Mouse (Mus musculus) megakaryocyte, adult 5-6 weeks (primary cell): ENCODE data around the gene Vars2. TPM values are rescaled to one million over a fixed set of nuclear protein-coding genes. Genes with fewer than 3 reads are reported as not detected.
A peak's percentile ranks its signal among the peaks of the same experiment; 100 is the strongest.

ENCODE experiments used
- ATAC-seq: 2 replicates; pipeline ENCODE4 v1.8.0; 2016; ENCODE audit warnings: mild to moderate bottlenecking, inconsistent platforms; ENCODE audit not compliant: poor library complexity, severe bottlenecking
- total RNA-seq, 2 experiments: library from RNA; stranded (forward) in 1 of 2; stranded (reverse) in 1 of 2; fragments of 153-499, 151-499 nt in 1 of 2; fragments of 221-1000, 200-1000 nt in 1 of 2; gene quantifications; 2 replicates each; pipeline versions ENCODE4 v1.2.3 to v1.2.4; 2015 to 2017

Gene Vars2
- total RNA-seq, 2 experiments from 2014 or later, result 2.1 to 3.3 TPM

DNA sequence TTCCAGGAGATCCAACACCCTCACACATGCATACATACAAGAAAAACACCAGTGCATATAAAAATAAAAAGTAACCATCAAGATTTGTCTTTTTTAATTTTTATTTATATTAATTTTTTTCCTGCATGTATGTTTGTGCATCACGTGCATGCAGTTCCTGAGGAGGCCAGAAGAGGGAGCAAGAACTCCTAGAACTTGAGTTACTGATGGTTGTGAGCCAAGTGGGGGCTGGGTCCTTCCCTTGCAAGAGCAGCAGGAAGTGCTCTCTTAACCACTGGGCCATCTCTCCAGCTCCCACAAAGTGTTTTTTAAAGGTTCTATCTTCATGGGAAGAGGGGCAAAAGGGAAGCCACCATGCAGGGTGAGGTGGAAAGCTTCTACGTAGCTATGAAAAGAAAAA is 27.9 kb upstream of the Vars2 start:
- no peak for ATAC-seq

DNA sequence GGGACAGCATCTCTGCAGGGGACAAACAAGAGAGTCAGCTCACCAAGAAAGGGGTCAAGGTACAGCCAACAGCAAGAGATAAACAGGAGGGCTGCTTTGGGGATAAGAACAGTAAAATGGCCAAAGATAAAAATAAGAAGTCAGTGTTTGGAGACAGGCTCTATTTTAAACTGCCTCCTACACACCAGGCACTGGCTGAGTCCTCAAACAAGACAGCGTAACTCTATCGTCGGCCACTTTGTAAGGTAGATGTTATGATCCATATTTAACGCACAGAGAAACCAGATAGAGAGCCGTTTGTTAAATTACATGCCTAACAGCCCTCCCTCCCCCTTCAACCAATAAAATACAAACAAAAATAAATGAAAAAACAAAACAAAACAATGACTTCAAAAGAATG is 26.5 kb upstream of the Vars2 start:
- no peak for ATAC-seq

DNA sequence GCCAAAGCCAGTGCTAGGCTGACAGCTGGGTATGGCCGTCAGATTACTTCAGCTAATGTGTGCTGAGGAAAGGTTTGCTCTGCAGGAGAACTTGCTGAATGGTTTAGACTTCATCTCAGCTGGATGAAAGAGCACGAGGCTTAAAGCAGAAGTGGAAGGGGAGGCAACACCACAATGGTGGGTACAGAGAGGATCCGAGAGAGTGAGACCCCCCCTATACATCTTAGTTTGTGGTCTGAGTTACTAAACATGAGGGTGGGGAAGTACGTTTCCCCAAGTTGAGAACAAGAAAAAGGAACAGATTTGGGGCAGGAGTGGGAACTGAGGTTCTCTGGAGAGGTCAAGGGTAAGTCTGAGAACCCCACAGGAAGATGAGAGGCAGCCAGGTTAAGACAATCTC is 25.0 kb upstream of the Vars2 start:
- peak; percentile 73 for ATAC-seq

DNA sequence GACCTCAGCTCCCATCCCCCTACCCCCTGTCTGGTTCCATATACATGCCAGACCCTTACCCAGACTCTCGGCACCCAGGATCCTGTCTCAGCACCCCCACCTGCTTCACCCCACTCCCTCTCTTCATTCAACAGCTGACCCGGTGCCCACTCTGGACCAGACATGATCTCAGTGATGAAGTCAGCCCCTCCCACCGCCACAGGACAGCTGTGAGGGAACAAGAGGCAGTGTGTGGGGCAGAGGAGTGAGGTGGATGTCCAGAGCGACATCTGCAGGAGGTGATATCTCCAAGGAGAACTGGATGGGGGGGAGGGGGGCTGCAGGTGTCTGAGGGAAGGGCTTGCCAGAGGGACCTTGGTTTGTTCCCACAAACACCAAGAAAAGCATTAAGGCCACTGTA is 24.4 kb upstream of the Vars2 start:
- ATAC-seq, result no peak

DNA sequence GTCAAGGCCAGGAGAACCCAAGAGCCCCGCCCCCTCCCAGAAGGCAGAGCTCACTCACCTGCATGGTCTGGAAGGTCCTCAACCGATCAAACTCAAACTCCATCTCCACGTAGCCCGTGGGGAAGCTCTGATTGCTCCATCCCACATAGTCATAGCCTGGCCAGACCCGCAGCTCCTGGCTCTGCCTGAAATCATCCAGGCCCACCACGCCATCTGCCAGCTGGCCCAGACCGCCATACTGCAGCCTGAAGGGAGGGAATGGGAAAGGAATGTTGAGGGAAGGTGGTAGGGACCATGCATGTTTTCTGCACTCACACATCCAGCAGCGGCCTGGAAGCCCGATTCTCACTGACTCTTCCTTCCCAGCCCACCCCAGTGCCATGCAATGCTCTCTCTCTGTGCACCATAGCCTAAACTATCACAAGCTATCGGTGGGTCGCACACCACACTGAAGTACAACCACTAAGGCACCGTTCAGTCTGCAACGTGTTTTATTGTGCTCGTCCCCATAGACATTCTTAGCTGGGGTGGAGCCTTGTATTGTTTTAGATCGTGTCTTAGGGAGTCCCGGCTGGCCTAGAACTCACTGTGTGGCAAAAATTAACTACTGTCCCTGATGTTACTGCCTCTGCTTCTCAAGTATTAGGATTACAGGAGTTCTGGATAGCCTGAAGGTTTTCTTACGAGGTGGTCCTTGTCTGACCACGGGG is 22.7 kb upstream of the Vars2 start:
- ATAC-seq, result no peak

DNA sequence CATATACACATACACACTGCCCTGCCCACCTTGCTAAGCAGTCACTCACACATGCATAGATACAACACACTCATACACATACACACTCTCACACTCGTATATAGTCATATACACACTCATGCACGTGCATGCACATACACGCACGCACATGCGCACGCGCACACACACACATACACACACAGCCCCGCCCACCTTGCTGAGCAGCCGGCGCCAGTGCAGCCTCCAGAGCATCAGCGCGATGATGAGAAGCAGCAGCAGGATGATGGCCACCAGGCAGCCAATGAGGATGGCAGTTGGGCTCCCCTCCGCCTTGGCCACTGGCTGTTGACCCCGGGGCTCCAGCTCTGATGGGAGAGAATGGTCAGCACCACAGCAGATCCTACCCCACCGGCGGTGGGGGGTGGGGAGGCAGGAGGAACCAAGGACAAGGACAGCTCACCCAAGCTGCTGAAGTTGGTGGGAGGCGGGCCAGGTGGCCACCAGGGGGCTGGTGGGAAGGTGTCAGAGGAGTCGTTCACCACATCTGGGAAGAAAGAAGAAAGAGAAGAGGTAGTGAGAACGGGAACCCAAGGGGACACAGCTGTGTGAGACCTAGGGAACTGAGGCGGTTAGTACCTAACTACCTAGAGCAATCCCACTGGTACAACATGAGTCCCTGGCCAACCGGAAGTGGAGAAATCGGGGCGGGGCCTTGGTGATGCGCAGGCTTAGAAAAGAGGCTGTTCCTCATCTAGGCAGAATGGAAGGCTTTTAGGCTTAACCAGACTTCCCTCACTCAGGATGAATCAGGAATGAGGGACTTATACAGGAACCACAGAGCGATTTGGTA is 21.2 kb upstream of the Vars2 start:
- peak; percentile 67 for ATAC-seq

DNA sequence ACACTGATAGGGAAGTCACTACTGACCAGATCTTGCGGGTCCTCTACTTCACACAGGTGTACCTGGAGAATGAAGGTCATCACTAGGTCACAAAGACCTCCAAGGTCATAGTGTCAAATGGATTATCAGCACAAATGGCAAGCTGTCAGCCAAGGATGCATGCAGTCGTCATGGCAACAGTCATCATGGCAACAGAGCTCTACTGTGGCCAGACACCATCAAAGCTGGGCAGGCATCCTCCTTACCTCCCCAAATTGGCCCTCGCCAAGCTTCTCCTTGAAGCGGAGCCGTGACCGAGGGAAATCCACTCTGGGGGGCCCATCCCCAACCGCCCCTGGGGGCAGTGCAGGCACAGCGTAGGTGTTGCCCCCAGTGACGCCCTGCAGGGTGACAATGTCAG is 17.7 kb upstream of the Vars2 start:
- ATAC-seq, result no peak

DNA sequence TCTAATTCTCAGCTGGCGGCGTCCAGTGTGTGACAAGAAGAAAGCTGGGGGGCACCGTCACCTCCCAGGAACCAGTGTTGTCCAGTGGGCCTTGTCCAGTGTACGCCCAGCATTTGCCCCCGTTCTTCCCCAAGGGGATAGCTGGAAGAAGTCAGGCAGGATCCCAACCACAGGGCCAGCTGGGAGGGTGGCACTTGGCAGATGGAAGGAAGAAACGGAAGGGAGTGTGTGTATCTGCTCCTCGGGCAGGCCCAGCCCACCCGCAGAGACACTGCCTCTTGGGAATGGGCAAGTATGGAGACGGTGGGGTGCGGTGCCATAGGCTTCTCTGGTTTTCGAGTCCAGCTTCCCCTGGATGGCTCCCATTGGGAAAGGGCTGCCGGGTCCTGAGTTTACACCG is 14.6 kb upstream of the Vars2 start:
- ATAC-seq, result no peak

DNA sequence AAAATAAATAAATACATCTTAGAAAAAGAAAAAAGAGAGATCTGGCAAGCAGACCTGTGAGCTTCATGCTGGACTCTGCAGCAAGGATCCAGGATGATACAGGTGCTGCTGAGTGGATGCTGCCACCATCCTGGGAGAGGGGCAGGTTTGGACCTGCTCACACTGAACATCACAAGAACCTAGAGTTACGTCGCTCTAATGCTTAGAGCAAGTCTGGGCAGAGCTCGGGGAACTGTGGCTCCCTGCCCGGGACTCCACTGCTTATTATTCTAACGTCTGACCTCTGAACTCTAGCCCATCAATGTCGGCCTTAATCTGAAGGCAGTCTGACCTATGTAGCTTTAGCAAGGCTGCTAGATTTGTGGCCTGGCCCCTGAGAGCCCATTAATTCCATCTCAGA is 13.2 kb upstream of the Vars2 start:
- ATAC-seq, result no peak

DNA sequence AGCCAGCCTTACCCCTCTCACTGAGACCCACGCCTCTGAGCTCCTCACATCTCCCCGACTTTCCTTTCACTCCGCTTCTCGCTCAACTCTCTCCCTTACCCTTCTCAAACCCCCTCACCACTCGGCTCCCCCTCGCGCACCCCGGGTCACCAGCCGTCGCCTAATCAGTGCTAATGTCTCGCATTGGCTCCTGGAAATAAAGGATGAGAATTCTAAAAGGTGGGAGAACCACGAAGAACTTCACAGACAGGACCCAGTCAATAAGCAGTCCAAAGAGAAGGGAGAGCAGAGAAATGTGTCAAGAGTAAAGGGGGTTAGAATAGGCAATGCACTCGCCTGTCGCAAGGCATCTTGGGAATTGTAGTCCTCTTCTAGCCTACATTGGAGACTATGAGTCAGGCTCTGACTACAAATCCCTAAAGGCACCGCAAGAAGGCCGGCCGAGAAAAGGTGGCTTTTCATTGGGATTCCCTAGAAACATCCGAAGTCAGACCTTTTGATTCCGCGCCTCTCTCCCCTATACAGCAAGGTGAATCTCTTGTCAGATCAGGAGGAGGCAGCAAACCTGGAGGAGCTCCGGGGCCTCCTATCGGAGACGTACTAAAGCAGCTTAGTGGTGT is 6.1 kb upstream of the Vars2 start, which contains the start of gene Gtf2h4:
Gene Gtf2h4 (minus strand): TSS at position 324 of the 620 bp plus-strand sequence.
- ATAC-seq, result peak; percentile 100

DNA sequence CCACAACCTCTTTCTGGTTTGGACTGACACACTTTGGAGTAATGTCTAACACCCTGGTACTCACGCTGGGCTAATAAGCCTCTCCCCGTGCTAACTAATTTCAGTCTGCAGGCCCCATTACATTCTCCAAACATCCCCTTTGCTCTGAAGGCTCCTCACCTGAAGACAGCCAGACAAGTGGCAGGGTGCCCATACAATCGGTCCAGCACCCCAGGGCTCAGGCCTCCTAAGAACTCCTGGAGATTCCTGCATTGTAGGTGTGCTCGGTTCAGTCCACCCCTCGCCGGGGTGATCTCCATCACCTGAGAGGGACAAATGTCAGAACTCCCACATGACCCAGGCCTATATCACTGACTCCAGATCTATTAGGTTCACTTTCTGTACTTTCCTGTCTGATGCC is 5.1 kb upstream of the Vars2 start:
- ATAC-seq, result no peak

DNA sequence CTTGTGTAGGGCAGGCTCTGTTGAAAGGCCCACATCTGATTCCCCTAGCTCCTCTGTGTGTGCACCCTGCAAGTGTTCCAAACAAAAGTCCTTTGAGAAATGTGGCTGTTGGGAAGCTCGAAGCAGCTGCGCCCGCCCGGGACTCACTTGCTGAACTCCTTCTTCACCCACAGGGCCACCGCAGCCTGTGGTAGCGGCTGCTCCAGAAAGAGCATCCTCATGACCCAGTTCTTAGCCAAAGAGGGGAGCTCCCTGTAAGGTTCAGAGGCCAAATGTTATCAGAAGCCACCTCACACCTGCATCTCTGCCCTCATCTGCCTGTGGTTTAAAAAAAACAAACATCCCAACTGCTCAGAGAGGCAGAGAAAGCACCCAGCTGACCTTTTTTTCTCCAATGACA is 4.5 kb upstream of the Vars2 start:
- no peak for ATAC-seq

DNA sequence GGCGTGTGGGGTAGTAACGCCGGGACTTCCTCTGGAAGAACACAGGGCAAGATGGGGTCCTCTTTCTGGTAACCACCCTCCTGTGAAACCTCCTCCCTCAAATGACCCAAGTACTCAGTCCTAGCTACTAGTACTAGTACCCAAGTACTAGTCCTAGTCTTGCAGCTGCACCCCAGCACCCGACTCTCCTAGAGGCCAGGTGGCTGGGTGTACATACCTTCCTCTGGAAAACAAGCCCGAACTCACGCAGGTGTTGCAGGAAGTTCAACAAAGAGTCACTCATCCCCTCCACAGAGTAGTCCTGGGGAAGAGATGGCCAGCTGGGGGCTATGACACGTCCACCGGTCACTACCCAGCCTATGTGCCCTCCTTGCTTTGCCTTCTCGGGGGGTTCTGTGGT is 2.3 kb upstream of the Vars2 start:
- ATAC-seq, result no peak

DNA sequence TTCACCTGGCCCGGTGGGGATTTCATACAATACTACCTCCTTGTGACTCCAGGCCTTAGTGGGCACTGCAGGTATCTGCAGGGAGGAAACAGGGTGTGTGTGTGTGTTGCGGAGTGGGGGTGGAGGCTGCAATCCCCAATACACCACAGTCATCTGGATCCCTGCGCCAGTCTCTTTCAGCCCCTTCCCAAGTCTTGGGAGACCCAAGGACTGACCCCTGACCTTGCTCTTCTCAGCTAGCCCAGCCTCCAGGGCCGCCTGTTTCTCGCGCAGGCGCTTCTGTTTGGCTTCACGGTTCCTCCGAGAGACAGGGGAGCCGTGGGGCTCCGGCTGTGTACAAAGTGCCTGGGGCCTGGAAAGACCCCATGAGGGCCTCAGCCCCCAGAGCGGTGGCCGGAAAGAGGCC is 538 bp downstream of the Vars2 start:
- ATAC-seq, result no peak

DNA sequence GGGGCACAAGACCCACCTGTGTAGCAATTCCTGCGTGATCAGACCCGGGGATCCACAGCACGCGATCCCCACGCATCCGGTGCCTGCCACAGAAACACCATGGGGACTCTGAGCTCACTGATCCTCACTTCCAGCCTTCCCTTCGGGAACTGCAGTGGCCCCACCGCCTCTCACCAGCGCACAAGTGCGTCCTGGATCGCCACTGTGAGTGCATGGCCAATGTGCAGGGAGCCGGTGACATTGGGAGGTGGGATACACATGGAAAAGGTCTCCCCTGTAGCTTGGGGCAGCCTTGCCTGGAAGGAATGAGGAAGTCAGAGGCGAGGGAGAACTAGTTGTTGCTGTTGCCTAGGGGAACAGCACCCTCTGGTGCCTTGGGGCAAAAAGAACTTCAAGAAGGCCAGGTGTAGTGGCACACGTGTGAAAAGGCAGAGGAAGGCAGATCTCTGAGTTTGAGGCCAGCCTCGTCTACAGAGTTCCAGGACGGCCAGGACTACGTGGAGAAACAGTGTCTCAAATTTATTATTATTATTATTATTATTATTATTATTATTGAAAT is 1.4 kb downstream of the Vars2 start:
- ATAC-seq, result peak; percentile 55

DNA sequence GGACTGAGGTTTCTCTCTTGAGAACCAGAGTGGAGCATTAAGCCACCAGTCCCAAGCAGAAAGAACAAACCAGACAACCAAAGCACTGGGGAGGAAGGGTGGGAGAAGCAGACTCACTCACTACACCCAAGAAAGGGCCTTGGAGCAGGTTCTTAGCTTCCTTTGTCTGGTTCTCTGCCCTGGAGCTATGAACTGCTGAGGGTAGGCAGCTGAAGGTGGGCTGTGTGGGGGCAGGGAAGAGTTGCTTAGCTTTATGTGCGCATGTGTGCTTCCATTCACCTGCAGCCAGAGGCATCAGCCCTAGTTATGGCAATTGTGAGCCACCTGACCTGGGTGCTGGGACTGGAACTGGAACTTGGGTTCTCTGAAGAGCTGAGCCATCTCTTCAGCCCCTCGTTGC is 14.3 kb downstream of the Vars2 start:
- no peak for ATAC-seq

DNA sequence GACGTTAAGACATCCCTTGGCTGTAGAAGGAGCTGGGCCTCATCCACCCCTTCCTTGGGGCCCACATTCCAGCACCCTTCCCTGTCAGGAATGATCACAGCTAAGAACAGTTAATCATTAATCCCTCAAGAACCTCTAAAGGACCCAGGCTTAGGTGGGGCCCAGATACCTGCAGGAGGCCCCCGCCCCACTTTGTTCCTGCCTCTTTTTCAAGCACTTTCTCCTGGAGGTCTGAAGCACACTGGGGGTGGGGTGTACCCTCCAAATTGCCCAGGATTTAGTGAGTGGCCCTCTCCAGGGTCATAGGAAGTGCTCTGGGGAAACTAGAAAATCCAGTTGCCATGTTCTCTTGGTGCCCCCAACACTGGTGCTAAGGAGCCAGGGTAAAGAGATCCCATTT is 18.0 kb downstream of the Vars2 start:
- no peak for ATAC-seq

DNA sequence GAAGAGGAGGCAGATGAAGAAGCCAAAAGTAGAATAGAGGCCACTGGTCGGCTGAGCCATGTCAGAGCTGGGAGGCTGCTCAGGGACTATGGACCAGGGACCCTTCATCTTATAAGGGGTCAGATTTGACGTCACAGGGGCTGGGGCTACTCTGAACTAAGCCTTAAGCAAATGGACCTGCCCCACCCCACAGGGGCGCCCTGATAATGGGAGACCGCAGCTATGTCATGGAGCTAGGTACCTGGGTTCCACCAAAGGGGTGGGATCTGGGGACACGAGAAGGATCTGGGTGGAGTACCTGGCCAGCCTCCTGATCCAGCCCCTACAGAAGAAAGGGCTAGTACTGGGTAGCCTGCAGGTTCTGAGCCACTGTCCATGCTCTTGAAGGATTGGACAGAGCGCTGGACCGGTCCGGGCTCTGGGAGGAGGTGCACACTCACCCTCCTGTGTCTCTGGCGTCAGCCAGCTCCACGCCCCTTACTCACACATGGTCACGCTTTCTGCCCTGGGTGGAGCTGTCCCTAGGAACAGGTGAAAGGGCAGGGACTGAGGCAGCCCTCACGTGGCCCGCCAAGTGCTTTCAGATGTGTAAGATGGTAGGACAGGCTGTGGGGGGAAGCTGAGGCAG is 23.7 kb downstream of the Vars2 start, which contains the start of gene Mucl3:
Gene Mucl3 (minus strand): TSS at position 87 of the 628 bp plus-strand sequence.
- ATAC-seq, result no peak

DNA sequence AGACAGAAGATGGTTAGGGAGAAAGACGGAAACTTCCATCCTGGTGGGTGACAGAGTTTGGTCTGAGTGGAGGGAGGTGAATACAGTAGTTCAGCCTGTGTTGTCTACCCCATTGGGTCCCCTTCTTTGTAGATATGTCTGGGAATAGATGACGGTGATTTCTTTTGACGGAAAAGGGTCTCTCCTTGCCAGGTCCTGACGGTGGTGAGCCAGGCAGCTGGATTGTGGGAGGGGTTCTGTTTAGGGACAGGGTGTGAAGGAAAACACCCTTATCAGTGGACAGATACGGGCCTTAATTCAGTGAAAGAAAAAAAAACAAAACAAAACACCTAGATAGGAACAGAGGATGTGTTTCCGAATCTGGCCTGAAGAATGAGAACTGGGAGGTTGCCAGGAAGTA is 28.0 kb downstream of the Vars2 start:
- ATAC-seq, result no peak

DNA sequence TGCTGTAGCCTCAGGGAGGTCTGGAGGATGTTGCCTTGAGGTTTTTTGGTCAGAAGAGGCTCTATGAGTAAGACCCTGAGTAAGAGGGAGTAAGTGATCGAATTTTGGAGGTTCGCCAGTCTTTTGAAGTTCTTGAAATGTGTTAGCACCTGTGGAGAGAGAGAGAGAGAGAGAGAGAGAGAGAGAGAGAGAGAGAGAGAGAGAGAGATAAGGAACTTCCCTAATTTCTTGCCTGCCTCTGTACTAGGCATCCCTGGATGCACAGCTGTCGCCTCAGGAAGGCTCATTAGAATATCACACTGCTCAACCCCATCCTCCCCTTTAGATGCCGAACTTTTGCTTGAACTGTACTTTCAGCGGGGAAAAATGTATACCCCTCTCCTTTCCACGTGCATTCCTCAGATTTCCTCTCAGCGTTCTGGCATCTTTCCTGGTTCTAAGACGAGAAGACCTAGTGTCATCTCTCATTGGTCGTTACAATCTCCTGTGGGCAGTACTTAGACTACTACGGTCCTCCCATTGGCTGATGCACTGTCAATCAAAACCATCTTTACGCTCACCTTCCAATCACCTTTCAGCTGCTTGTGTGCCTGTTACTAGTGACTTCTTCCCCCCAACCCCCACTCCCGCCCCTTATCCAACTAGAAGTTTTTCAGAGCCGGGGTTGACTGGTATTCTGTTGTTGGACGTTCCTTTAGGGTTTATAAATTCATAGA is 28.8 kb downstream of the Vars2 start:
- ATAC-seq, result no peak
